Mouse (Mus musculus) myocyte (in vitro differentiated cells): ENCODE data around the gene Cyb5d2.

Source experiments
- CEBPB ChIP-seq: IDR thresholded peaks from 2 replicates; pipeline ENCODE4 v1.6.1; 2011; ENCODE audit warnings: mild to moderate bottlenecking, moderate library complexity; ENCODE audit not compliant: poor library complexity, insufficient read depth, severe bottlenecking
- E2F4 ChIP-seq: IDR thresholded peaks from one replicate; pipeline ENCODE4 v1.6.1; 2011; ENCODE audit warnings: mild to moderate bottlenecking, control low read depth, moderate library complexity; ENCODE audit not compliant: insufficient read depth
- POLR2A ChIP-seq: IDR thresholded peaks from one replicate; pipeline ENCODE4 v1.6.1; 2011; ENCODE audit warnings: low read depth, mild to moderate bottlenecking, control low read depth, moderate library complexity; ENCODE audit not compliant: insufficient read length
- USF1 ChIP-seq: IDR thresholded peaks from one replicate; pipeline ENCODE4 v1.6.1; 2011; ENCODE audit warnings: low read depth, mild to moderate bottlenecking, control low read depth, moderate library complexity

GRCm38 (mm10) chr11:72767716-72768115 is 28.2 kb downstream of the Cyb5d2 start:
- TF ChIP-seq POLR2A (no peak), CEBPB (no peak), USF1 (no peak), E2F4 (no peak)
